Mouse (Mus musculus): ENCODE measurements around the gene Psrc1. TPM values are rescaled to one million over a fixed set of nuclear protein-coding genes. Genes with fewer than 3 reads are reported as not detected.

Gene Psrc1
- total and polyA plus RNA-seq, 3 experiments: 89.1 to 108 (median 106) TPM

DNA sequence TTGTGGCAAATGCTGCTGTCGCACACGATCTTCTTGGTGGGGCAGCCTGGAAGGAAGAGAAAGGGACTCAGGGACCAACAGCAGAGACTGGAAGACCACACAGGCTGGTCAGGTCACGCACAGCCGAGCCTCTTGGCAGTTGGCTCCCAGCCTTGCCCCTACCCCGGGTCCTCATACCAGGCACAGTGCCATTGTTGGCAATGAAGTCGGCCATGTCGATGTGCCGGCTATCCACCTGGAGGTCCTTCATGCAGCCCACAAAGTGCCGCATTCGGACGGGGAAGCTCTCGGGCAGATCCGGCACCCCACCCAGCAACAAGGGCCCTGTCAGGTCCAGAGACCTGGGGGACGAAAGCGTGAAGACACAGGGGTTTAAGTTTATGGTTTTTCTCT is 18.9 kb downstream of the Psrc1 start:
- Histone ChIP-seq H3K79me2 (replicated peaks; ENCODE audit: control insufficient read depth, extremely low read depth, insufficient read depth, poor library complexity, severe bottlenecking) (no peaks in the 10 kb centered on the region), H3K36me3 (replicated peaks in 1 of 2; ENCODE audit: control insufficient read depth in 1 of 2, insufficient read depth in 1 of 2, low read length in 1 of 2) (no peaks in the 10 kb centered on the region), H3K27ac (ENCODE audit: insufficient read depth, low read depth) (no peak overlapping the region), H3K27me3 (replicated peaks) (peaks cover 88% of the 10 kb centered on the region), H3K4me2 (ENCODE audit: insufficient read depth, low read depth, poor library complexity, severe bottlenecking) (no peak overlapping the region), H3K9ac (ENCODE audit: insufficient read depth, low read depth) (no peak overlapping the region), H3K9me3 (replicated peaks; ENCODE audit: low read length) (no peaks in the 10 kb centered on the region), H3K4me3 (replicated peaks in 1 of 3; ENCODE audit: low read depth in 2 of 3, low read length in 2 of 3, poor library complexity in 1 of 3) (no peak overlapping the region), H3K4me1 (ENCODE audit: control insufficient read depth in 1 of 2, insufficient read depth in 2 of 2) (peaks cover 2 to 17% of the 10 kb centered on the region in 2 experiments)
- in situ Hi-C loops (cut with MboI; ENCODE audit: low pct_ligation_motif_present, low pct_unique_long_range_greater_than_20kb, low sequenced_read_pairs): loop anchor here (25.0 kb wide), 1 partner anchor 385 kb away; no protein-coding TSS in a partner anchor
- TF ChIP-seq JUND (conservative IDR thresholded peaks at IDR 0.05; ENCODE audit: low read depth, low read length): no peak
- TF ChIP-seq ZC3H11A (IDR thresholded peaks at IDR 0.05; ENCODE audit: low read depth, low read length): no peak
- no peak for TF ChIP-seq ZMIZ1 (IDR thresholded peaks at IDR 0.05; ENCODE audit: low read depth, low read length)
- TF ChIP-seq MAX (IDR thresholded peaks at IDR 0.05; ENCODE audit: low read length): no peak
- no peak for TF ChIP-seq MXI1 (IDR thresholded peaks at IDR 0.05; ENCODE audit: low read depth, low read length)
- no peak for DNase-seq (ENCODE audit: extremely low read depth)
- dilution Hi-C loops (cut with MboI; ENCODE audit: extremely low pct_ligation_motif_present, extremely low pct_unique_long_range_greater_than_20kb, low sequenced_read_pairs): no loop called here

DNA sequence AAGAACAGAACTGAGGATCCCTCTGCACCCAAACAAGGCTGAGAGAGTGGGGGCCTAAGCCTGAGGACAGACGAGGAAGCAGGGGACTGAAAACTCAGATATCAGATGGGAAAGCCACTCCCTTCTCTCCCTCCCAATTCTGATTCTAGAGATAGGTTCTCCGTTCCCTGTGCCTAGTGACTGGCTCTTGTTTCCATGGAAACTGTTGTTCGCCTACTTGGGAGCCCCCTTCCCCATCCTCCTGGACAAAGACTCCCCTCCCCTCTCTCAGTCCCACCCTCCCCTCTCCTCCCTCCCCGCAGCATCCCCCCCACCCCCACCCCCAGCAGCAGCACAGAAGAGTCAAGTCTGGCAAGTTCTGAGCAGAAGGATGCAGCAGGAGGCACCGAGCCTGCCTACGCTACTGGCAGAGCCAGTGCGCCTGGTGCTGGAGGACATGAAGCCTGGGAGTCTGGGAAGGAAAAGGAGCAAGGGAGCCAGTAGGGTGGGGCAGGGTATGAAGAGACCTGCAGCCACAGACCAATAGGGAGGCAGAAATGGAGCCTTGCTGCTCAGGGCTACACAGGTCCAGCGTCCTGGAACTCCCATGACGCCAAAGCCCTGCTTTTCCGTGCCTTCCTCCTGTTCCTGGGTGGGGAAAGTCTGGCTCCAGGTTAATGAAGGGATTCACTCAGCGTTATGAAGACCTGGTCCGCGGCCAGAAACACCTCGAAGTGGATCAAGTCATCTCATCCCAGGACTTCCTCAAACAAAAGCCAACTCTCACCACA is 22.1 kb downstream of the Psrc1 start:
- no peak overlapping the region for H3K4me3 ChIP-seq (replicated peaks in 1 of 3; ENCODE audit: low read depth in 2 of 3, low read length in 2 of 3, poor library complexity in 1 of 3)
- no peaks in the 10 kb centered on the region for H3K9me3 ChIP-seq (replicated peaks; ENCODE audit: low read length)
- H3K27me3 ChIP-seq (replicated peaks): peaks cover 85% of the 10 kb centered on the region
- no peak overlapping the region for H3K4me2 ChIP-seq (ENCODE audit: insufficient read depth, low read depth, poor library complexity, severe bottlenecking)
- no peak overlapping the region for H3K27ac ChIP-seq (ENCODE audit: insufficient read depth, low read depth)
- no peak for DNase-seq (ENCODE audit: extremely low read depth)
- dilution Hi-C loops (cut with MboI; ENCODE audit: extremely low pct_ligation_motif_present, extremely low pct_unique_long_range_greater_than_20kb, low sequenced_read_pairs) (no loop called here), in situ Hi-C loops (cut with MboI; ENCODE audit: low pct_ligation_motif_present, low pct_unique_long_range_greater_than_20kb, low sequenced_read_pairs) (loop anchor here (25.0 kb wide), 1 partner anchor 382 kb away; no protein-coding TSS in a partner anchor)
- TF ChIP-seq JUN (IDR thresholded peaks at IDR 0.05; ENCODE audit: insufficient read depth, low read depth, low read length) (no peak), IRF4 (IDR thresholded peaks at IDR 0.05; ENCODE audit: low read depth, low read length) (no peak), USF1 (IDR thresholded peaks at IDR 0.05; ENCODE audit: low read depth, low read length) (no peak), ETS1 (conservative IDR thresholded peaks at IDR 0.05; ENCODE audit: low read depth, low read length) (no peak), TCF12 (IDR thresholded peaks at IDR 0.05; ENCODE audit: low read depth, low read length) (no peak), MAFK (IDR thresholded peaks at IDR 0.05; ENCODE audit: insufficient replicate concordance, low read length) (no peak)
- no peaks in the 10 kb centered on the region for H3K79me2 ChIP-seq (replicated peaks; ENCODE audit: control insufficient read depth, extremely low read depth, insufficient read depth, poor library complexity, severe bottlenecking)
- peaks cover 0 to 17% of the 10 kb centered on the region in 2 experiments; a peak in 3 of 4 replicates for H3K4me1 ChIP-seq (ENCODE audit: control insufficient read depth in 1 of 2, insufficient read depth in 2 of 2)
- H3K36me3 ChIP-seq (replicated peaks in 1 of 2; ENCODE audit: control insufficient read depth in 1 of 2, insufficient read depth in 1 of 2, low read length in 1 of 2): no peaks in the 10 kb centered on the region
- no peak overlapping the region for H3K9ac ChIP-seq (ENCODE audit: insufficient read depth, low read depth)
